Mouse (Mus musculus) CD4-positive helper T cell, adult 2 months (primary cell): ENCODE measurements around the gene Uba3.
A peak's percentile ranks its signal among the peaks of the same experiment; 100 is the strongest.

ENCODE experiments used
- DNase-seq: peaks from one replicate; pipeline ENCODE4 v3.0.0-alpha.2; 2012; ENCODE audit warnings: low read depth, missing footprints, low spot score

Uba3 gene

DNA sequence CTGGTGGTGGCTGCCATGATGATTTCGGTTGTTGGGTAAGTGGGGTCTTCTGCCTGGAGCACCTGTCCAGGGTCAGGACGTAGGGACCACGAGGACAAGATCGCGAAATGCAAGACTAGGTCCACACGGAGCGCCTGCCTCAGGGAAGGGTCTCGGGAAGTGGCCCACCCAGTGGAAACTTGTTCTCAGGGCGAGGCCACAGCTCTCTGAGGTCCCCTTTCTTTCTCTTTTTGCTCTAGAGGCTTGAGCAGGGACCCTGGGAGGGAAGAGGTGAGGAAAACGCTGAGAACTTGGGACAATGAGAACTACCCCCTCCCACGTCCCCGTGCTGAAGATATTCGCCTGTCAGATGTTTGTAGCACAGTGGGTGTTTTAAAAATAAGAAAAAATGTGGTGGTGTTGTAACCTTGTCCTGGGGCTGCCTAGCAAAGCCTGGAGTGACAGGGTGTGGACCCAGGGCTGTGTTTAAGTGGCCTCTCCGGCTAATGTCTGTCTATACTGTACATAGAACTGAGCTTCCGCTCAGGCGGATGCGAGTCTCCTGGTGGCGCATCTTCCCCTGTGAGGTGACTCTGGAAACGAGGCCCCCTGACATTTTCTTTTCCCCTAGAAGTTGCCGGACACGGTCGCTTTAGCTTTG is 5.6 kb upstream of the Uba3 start:
- DNase-seq = peak; percentile 73

GRCm38 (mm10) chr6:97210191-97210961 is 4.9 kb upstream of the Uba3 start, which contains the start of gene Arl6ip5:
Gene Arl6ip5 (plus strand): TSS chr6:97210689.
- peak; percentile 95 for DNase-seq

GRCm38 (mm10) chr6:97209751-97210150 is 4.3 kb upstream of the Uba3 start:
- DNase-seq = no peak

- DNase-seq = no peak
These were observed 3.8 kb upstream of the Uba3 start for GRCm38 (mm10) chr6:97209201-97209600.

- DNase-seq = peak; percentile 44
These were observed 3.0 kb upstream of the Uba3 start for GRCm38 (mm10) chr6:97208406-97208805.

- DNase-seq = no peak
These were observed 1.6 kb upstream of the Uba3 start for GRCm38 (mm10) chr6:97207085-97207484.

DNA sequence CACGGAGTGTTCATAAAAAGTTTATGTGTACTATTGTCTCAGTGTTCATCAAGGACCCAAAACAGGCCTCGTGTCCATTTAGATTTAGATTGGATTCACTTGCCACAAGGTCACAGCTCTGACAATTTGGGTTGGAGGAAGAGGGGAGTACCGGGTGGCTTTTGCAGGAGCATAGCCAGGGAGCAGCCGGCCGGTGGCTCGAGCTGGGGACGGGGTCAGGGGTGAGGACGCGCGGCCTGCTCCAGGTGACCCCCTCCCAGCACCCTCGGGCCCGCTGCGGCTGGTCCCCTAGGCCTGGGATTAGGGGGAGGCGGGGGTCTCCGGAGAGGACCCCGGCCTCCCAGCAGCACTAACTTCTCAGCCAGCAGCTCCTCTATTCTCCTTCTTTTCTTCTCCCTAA is 495 bp downstream of the Uba3 start:
- DNase-seq = peak; percentile 27

DNA sequence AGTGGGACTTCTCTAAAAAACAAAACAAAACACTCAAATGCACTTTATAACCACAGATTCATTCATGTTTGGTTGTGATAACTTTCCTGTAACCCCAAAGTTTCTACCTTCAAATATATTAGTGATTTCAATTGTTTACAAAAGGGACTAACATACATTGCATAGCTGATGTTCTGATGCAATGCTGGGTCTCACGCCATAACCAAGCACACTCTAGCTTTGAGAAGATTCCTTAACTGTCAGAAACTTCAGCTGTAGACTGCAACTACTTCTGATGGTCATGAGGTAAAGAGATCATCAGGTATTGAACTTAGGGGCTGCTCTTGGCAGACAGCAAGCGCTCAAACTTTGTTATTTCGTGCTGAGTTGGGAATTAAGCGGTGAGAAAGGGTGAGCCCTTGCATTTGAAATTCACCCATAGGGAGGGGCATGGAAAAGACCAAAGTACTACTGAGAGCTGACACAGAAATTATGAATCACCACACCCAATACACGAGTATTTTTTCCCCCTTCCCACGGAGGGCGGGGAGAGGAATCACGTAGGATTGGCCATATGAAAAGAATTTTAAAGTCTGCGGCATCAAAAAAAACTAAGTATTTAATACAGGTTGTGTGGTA is 1.1 kb downstream of the Uba3 start:
- DNase-seq = no peak

DNA sequence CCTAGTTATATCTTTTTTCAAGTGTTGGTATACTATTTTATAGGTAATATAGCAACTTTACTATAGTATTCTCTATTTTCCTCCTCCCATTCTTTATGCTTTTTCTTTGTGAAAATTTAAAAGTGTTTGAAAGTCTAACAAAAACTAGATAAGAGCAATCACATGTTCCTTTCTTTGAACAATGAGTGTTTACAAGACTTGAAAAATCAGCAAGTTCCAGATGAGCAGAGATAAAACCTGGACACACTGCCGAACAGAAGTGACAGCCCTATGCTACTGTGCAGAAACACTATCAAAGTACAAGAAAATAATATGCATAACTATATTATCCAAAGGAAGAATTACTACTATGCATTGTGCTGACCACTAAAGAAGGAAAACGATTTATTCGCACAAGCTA is 3.0 kb downstream of the Uba3 start:
- no peak for DNase-seq

- no peak for DNase-seq
These were observed 5.0 kb downstream of the Uba3 start for GRCm38 (mm10) chr6:97200437-97200836.

GRCm38 (mm10) chr6:97179367-97179828 is 26.0 kb downstream of the Uba3 start:
- peak; percentile 74 for DNase-seq

- DNase-seq = peak; percentile 96
These were observed 26.7 kb downstream of the Uba3 start, which contains the start of gene Tmf1 for GRCm38 (mm10) chr6:97178491-97179366. Gene Tmf1 (minus strand): TSS chr6:97179122.

DNA sequence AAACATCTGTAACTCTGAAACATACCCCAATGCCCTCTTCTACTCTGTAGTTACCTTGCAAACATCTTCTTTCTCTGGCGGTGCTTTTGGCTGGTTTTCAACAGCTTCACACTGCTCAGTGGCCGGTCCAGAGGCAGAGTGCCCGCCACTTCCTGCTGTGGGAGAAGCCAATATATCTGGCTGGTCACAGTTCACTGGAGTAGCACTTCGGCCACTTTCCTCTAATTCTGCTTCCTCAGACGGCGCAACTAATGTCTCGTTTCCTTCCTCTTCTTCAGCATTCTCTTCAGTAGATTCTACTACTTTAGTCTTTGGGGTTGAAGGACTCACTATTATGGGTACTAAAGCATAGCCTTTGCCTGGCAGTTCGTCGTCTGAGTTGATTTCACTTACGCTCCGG is 29.7 kb downstream of the Uba3 start:
- DNase-seq = no peak

DNA sequence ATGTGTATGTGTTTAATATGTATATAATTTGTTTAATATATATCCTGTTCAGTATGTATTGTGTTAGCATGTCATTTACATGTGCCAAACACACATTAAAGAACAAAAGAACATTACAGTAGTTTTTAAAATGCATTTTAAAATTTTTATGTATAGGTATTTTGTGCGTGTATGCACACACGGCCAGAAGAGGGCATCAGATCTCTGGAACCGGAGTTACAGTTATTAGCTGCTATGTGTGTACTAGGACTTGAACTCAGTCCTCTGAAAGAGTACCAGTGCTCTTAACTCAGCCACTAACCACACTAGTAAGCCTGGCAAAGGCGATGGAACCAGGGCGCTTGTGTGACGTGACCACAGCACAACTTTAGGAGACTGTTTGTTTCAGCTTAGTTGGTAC is 55.3 kb downstream of the Uba3 start:
- DNase-seq = peak; percentile 26

DNA sequence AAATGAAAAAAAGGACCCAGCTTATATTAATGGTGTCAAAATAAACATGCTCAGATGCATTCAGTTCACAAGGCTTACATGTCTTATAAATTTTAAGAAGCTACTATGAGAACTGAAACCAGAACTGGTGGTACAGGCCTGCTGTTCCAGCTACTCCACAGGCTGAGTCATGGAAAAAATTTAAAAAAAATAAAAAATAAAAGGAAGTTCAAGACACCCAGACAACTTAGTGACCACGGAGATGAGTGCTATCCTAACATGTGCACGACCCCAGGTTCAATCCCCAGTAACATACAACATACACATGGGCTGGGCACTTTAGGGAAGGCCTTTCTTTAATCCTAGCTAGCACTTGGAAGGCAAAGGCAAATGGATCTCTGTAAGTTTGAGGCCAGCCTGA is 55.7 kb downstream of the Uba3 start:
- DNase-seq = no peak

DNA sequence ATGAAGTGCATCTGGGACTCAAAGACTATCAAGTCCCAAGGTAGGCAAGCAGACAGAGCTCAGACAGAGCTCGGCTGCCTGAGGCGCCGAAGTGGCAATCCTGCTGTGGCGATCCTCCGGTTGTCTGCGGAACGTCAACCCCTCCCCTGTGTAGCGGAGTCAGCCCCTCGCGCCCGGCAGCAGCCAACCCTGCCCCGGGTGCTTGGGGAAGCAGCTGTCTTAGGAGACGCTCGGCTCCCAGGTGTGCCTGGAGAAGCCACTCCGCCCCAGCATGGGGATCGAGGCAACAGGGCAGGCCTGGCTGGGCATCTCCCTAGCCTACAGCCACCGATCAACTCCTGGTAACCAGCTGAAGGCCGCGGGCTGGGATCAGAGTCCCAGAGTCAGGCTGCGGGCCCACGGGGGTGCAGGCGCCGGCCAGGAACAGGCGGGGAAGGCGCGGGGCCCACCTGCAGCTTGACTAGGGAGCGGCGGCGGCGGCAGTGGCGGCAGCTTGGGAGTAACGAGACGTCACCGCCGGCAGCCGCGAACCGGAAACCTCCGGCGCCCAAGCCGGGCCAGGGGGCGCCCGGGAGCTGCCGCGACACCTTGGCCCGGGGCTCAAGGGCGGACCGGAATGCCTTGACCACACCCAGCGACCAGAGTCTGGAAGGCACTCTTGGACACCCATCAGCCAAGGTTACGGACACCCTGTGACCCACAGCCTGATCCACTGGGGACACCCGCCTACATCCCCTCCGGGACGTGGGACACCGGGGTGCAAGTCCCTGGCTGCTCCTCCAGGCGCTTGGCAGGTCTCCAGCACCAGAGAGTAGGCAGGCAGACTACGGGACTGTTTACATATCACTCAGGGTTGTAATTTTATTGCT is 56.8 kb downstream of the Uba3 start, which contains the start of gene Eogt:
Gene Eogt (minus strand): TSS at position 800 of the 869 bp plus-strand sequence.
- peak; percentile 84 for DNase-seq

- peak; percentile 5 for DNase-seq
These were observed 57.6 kb downstream of the Uba3 start for GRCm38 (mm10) chr6:97147755-97148382.

DNA sequence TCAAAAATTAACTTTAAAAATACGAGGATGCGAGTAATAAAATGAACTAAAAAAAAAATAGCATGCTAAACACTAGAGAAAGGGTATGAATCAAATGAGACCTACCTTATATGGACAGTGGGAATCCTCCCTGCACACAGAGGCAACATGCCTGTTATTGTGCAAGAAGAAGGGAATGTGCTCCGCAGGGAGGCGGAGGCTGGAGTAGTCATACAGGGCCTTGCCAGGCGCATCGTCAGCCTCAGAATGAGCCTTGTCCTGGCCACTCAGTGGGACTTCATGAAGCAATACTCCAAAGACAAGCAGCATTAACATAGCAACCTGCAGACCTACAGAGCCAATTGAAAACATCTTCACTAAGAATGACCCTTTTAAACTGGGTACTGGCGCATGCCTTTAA is 60.3 kb downstream of the Uba3 start:
- no peak for DNase-seq

GRCm38 (mm10) chr6:97144359-97144758 is 61.1 kb downstream of the Uba3 start:
- no peak for DNase-seq

- DNase-seq = no peak
These were observed 62.8 kb downstream of the Uba3 start for GRCm38 (mm10) chr6:97142611-97143010.
